Mouse (Mus musculus): ENCODE measurements around the gene Fam20c. TPM values are rescaled to one million over a fixed set of nuclear protein-coding genes. Genes with fewer than 3 reads are reported as not detected.

Fam20c gene
- 5.0 and 5.5 TPM in 2 replicates for polyA plus RNA-seq (2012; rRNA removed)

DNA sequence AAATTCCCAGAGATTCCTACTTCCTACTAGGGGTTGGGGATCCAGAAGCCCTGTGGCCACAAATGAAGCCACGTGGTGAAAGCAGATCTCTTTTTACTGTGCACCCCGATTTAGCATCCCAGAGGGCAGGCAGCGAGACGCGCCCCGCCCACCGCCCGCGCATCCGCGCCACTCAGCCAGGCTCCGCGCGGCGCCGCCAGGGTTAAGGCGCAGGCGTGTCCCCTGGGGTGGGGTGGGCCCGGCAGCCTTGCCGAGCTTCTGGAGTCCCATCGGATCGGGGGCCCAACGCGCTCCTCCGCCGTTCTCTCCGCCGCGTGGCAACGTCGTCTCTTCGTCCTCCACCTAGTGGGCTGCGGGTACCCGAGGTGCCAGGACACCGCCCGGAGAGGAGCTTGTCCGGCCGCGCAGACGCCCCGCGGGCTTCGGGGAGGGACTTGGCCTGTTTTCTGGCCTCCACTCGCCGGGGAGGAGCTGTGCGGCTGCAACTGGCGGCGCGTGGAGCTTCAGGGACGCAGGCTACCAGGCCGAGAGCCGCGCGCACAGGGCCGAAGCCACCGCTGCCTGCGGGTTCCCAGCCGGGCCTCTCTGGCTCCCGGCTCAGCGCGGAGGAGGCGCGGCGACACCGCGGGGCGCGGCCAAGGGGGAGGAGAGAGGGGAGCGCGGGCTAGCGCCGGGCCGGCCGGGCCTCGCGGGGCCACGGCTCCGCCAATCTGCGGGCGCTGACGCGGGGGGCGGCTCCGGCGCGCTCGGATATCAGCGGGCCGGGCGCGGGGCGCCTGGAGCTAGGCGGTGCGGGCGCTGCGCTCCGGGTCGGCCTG, at the start of gene Fam20c:
Gene Fam20c, plus strand, starts transcription at position 212 of the 818 bp plus-strand sequence.

DNA sequence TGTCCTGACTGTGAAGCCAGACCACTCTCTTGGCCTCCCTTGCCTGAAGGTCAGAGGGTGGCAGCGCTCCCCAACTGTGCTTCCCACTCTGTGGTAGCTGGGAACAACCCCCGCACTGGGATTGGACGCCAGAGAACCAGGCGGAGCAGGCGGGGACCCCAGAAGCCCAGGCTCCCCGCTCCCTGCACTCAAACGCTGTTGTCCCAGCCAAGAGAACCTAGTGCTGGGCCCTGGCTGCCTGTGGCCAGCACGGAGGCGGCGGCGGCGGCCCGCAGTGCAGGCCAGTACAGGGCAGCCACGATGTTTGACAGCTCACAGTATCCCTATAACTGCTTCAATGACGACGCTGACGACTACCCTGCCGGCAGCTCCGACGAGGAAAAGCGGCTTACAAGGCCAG, 65.5 kb downstream of the Fam20c start, which contains the start of gene Gm5294:
Gene Gm5294, plus strand, starts transcription at position 301 of the 400 bp plus-strand sequence.

Other genes with a start within 250 kb of the Fam20c start
- gene 1700123K08Rik, start 189.8 kb upstream of the Fam20c start, polyA plus RNA-seq (2012; rRNA removed), result not detected in 2 replicates
- gene Zfp68, start 134.8 kb upstream of the Fam20c start, polyA plus RNA-seq (2012; rRNA removed), result 5.7 and 5.9 TPM in 2 replicates
- 2.7 and 2.8 TPM in 2 replicates for gene A430033K04Rik, start 131.7 kb upstream of the Fam20c start, polyA plus RNA-seq (2012; rRNA removed)
- gene Gm5294, start 65.6 kb downstream of the Fam20c start, polyA plus RNA-seq (2012; rRNA removed), result not detected in 2 replicates
- gene Pdgfa, start 242.9 kb downstream of the Fam20c start, polyA plus RNA-seq (2012; rRNA removed), result 0.38 and 0.57 TPM in 2 replicates